Mouse (Mus musculus) stomach, postnatal 0 days (tissue): ENCODE measurements around the gene Ntm.

ENCODE experiments used
- CTCF ChIP-seq: IDR thresholded peaks from 2 replicates; pipeline ENCODE4 v1.5.1; 2016; ENCODE audit warnings: antibody characterized with exemption, low read depth, mild to moderate bottlenecking, moderate library complexity
- EP300 ChIP-seq: optimal IDR thresholded peaks from 2 replicates; pipeline ENCODE3; 2016; ENCODE audit warnings: antibody characterized with exemption

- TF ChIP-seq CTCF (peak; percentile 68), EP300 (no peak)
Measured at GRCm38 (mm10) chr9:29407954-29408353, 555.0 kb downstream of the Ntm start.
